Mouse (Mus musculus): ENCODE measurements around the gene Itsn1. TPM values are rescaled to one million over a fixed set of nuclear protein-coding genes. Genes with fewer than 3 reads are reported as not detected.
A peak's percentile ranks its signal among the peaks of the same experiment; 100 is the strongest.

Itsn1 gene
- total RNA-seq, 1 experiment from 2014 or later, result 27.0 TPM

GRCm38 (mm10) chr16:91728123-91729065 lies 687 bp upstream of the Itsn1 start, which contains the start of gene Cryzl1:
Gene Cryzl1 (minus strand): TSS chr16:91728975.
- peak; percentile 90 for ATAC-seq (ENCODE audit: extremely low read depth, insufficient number of reproducible peaks, low FRiP score, poor library complexity, severe bottlenecking)

GRCm38 (mm10) chr16:91729821-91730441 lies 850 bp downstream of the Itsn1 start:
- no peak for ATAC-seq (ENCODE audit: extremely low read depth, insufficient number of reproducible peaks, low FRiP score, poor library complexity, severe bottlenecking)

- no peak for ATAC-seq (ENCODE audit: extremely low read depth, insufficient number of reproducible peaks, low FRiP score, poor library complexity, severe bottlenecking)
Measured at GRCm38 (mm10) chr16:91730446-91730845, 1.4 kb downstream of the Itsn1 start.

- no peak for ATAC-seq (ENCODE audit: extremely low read depth, insufficient number of reproducible peaks, low FRiP score, poor library complexity, severe bottlenecking)
Measured at GRCm38 (mm10) chr16:91732816-91733215, 3.7 kb downstream of the Itsn1 start.

DNA sequence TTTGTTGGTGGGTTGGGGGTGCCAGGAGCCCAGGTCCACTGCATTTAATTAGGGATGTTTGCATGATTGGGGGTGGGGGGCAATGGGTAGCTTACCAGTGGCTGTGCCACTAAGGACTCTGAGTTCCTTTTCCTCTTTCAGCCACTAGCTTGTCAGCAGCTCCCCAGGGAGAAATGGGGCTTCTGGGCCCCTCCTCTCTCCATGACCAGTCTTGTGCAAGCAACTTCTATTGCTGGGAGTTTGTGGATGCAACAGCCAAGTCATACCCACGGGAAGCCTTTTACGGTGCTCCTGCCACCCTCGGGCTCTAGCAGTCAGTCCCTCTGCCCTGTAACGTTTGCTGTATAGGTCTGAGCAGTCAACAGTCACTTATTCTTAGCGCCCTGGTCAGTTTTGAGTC lies 5.7 kb downstream of the Itsn1 start:
- no peak for ATAC-seq (ENCODE audit: extremely low read depth, insufficient number of reproducible peaks, low FRiP score, poor library complexity, severe bottlenecking)

- ATAC-seq (ENCODE audit: extremely low read depth, insufficient number of reproducible peaks, low FRiP score, poor library complexity, severe bottlenecking), result no peak
Measured at GRCm38 (mm10) chr16:91736046-91736816, 7.2 kb downstream of the Itsn1 start.

- ATAC-seq (ENCODE audit: extremely low read depth, insufficient number of reproducible peaks, low FRiP score, poor library complexity, severe bottlenecking), result no peak
Measured at GRCm38 (mm10) chr16:91738505-91738904, 9.4 kb downstream of the Itsn1 start.

DNA sequence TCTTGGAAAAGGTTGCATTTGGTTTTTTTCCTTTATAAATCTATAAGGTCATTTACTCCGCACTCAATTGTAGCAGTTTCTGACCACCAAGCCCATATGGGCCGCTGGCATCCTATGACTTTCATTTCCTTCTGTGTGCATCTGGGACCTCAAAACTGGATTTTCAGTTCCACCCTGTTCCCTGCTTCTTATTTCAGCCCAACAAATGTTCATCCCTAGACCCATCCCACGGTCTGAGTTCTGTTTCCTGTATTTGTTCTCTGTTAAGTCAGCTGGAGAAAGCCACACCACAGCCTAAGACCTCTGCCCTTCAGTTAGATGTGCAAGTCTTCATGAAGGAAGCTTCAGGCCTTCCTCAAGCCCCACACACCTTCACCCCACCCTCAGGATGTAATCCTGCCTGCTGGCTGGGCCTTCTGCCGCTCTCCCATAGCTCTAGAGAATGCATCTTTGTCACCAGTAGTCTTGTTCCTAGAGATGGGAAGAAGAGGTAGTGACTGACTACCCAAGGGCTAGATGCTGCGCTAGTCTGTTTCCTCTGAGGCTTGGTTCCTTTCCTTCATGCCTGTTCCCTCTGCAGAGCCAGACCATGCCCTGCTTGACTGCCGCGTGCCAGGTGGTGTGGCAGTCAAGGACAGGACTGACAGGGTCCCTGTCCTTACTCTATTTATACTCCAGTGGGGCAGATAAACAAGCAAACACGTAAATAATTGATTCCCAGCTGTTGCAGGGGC lies 11.3 kb downstream of the Itsn1 start:
- ATAC-seq (ENCODE audit: extremely low read depth, insufficient number of reproducible peaks, low FRiP score, poor library complexity, severe bottlenecking), result no peak

DNA sequence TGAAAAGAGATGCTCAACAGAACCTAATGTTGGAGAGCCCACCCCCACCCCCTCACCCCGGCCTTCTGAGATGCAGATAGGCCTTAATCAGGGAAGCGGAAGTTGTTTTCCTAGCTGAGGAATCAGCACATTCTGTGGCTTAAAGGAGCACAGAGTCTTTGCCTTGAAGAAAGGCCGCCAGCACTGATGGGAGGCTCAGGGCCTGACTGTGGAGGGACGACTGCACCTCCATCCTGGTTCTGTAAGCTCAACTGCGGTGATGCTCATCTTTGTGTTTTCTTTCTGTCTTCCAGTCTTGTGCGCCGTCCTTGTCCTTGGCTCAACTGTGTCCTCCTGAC lies 11.8 kb downstream of the Itsn1 start:
- no peak for ATAC-seq (ENCODE audit: extremely low read depth, insufficient number of reproducible peaks, low FRiP score, poor library complexity, severe bottlenecking)

- no peak for ATAC-seq (ENCODE audit: extremely low read depth, insufficient number of reproducible peaks, low FRiP score, poor library complexity, severe bottlenecking)
Measured at GRCm38 (mm10) chr16:91743055-91743454, 14.0 kb downstream of the Itsn1 start.

- peak; percentile 93 for ATAC-seq (ENCODE audit: extremely low read depth, insufficient number of reproducible peaks, low FRiP score, poor library complexity, severe bottlenecking)
Measured at GRCm38 (mm10) chr16:91746101-91746950, 17.2 kb downstream of the Itsn1 start.

DNA sequence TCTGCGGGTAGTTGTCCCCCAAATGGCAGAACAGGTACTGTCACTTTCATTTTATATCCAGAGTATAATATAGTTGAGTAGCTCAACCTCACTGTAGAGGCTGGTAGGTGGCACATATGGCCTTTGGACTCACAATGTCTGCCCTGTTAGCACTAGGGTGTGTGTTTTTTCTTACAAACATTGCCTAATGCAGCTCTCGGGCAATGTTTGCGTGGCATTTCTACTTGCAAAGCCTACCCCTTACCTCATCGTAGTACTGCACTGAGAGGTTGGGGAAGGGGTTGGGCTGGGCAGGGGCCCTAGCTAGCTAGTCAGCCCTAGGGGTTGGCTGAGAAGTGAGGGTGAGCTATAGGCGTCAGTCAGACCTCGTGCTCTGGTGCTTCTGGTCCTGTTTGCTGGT lies 18.5 kb downstream of the Itsn1 start:
- no peak for ATAC-seq (ENCODE audit: extremely low read depth, insufficient number of reproducible peaks, low FRiP score, poor library complexity, severe bottlenecking)

GRCm38 (mm10) chr16:91751644-91752385 lies 22.7 kb downstream of the Itsn1 start:
- ATAC-seq (ENCODE audit: extremely low read depth, insufficient number of reproducible peaks, low FRiP score, poor library complexity, severe bottlenecking), result no peak

DNA sequence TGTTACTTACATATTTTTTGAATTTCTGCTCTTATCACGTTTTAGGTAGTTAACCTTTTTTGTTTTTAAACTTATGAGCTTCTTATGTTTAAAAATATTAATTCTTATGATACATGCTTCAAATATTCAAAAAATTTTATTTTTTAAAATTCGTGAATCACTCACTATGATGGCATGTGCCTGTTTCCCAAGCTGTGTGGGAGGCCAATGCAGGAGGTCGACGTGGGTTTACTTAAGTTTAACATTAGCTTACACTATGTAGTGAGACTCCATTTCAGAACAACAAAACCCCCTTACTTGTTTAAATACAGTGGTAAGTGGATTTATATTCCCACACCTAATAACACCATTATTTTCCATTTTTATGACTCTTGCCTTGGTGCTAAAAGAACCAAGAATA lies 24.5 kb downstream of the Itsn1 start:
- ATAC-seq (ENCODE audit: extremely low read depth, insufficient number of reproducible peaks, low FRiP score, poor library complexity, severe bottlenecking), result no peak

DNA sequence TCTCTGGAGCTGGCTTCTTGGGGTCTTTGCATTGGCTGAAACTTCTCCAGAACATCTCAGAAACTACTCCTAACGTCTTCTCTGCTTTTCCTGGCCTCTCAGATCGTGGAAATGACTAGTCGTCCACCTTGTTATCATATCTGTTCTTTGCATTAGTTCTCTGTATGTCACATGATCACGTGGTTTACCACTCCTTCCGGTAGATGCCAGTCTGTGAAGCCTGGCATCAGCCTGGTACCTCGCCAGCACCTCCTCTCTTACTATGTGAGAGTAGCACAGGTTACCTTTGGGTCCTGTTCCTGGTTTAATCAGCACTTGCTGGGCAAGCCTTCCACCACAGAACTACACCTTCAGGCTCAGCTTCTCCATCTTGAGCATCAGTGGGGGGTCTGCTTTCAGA lies 25.9 kb downstream of the Itsn1 start:
- peak; percentile 61; the same call in 1 of the 2 replicates for ATAC-seq (ENCODE audit: extremely low read depth, insufficient number of reproducible peaks, low FRiP score, poor library complexity, severe bottlenecking)

DNA sequence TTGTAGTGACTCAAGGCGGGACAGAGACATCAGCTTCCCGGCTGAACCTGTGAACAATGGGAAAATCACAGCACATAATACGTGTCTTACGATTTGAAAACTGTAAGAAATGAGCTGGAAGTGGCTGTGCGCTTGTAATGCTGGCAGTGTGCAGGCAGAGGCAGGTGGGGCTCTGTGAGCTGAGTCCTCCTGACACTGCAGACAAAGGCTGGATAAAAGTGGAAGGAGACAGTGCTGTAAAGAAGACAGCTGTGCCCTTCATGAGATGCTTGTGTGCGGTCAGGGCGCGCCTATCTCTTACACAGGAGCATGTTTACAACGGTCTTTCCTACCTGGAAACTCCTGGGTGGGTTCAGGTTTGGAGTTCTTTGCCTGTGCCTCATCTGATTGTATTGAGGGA lies 32.1 kb downstream of the Itsn1 start:
- ATAC-seq (ENCODE audit: extremely low read depth, insufficient number of reproducible peaks, low FRiP score, poor library complexity, severe bottlenecking), result no peak

DNA sequence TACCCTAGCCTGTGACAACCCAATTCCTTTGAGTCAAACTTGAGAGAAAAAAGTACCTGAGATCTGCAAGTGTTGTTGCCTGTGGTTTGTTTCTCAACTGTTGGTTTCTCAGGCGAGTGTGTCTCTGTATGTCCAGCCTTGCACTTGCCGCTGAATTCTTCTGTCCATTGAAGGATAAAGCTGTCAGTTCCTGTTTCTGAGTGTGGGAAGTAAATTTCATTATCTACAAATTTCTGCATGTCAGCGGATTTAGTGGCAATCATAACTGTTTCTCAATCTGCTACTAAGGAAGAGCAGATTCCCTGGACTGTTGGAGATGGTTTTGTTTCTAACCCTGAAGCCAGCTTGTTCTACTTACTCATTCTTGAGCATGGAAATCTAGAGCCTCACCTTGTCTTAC lies 32.7 kb downstream of the Itsn1 start:
- ATAC-seq (ENCODE audit: extremely low read depth, insufficient number of reproducible peaks, low FRiP score, poor library complexity, severe bottlenecking), result no peak

Measured in neutrophil, adult 5-6 weeks (primary cell).